Mouse (Mus musculus) embryo, embryonic 11.5 days (tissue): ENCODE results near the gene Nceh1.
"Not testable (repeated sequence)": the region's sequence is repeated elsewhere in the genome, so short reads cannot be mapped to it uniquely, and the experiment has no call there.

ENCODE experiments used
- DNase-seq: peaks from one replicate; pipeline ENCODE4 v3.0.0-alpha.2; 2012; ENCODE audit warnings: low read depth, low spot score

Gene Nceh1

DNA sequence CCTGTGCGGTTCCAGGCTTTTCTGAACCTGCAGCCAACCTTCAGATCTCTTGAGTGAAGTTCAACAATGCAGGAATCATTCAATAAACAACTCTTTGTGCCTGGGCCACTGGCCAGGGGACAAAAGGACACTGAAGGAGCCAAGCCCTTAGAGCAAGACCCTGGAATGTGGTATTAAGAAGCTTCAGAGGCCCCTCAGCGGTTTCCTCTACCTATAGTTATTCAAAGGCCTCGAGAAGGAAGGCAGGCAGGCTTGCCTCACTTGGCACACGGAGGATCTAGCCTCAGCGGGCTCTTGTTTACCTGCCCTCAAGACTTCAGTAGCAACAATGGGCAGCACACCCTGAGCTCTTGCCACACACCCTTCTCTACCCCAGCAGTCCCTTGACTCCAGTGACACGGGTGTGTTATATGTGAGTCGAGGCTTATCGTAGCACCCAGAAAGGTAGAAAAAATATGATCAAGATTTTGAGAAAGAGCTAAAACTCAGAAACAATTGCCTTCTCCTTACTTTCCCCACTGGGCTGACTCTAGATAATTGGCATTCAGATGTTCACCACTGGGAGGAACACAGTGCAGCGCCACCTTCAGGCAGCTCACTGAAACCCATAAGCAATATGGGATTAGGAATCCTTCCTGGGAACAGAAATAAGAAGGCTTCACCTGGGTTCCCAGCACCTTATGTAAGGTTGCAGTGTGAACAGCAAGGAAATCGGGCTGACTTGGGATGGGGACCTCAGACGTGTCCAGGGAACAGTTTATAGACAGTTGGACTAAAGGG, 46.0 kb downstream of the Nceh1 start:
- no peak for DNase-seq

GRCm38 (mm10) chr3:27233361-27233760, 50.6 kb downstream of the Nceh1 start:
- DNase-seq, result no peak

DNA sequence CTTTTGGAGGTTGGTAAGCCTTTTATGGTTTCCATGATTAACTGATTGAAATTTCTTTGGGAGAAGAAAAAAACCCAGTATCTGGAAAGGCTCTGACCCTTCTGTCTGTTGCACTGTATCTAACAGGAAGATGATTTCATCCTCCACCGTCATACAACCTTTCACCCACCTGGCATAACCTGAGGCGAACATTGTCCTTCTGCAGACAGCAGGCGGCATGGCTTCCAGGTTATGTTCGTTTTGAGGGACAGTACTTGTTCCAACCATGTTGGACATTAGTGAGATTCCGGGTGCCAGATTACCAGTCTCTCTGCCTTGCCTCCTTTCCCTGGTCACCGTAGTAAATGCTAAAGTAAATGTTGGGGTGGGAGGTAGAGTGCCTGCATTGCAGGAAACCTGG, 51.1 kb downstream of the Nceh1 start:
- no peak for DNase-seq

GRCm38 (mm10) chr3:27234976-27235375, 52.2 kb downstream of the Nceh1 start:
- no peak for DNase-seq

DNA sequence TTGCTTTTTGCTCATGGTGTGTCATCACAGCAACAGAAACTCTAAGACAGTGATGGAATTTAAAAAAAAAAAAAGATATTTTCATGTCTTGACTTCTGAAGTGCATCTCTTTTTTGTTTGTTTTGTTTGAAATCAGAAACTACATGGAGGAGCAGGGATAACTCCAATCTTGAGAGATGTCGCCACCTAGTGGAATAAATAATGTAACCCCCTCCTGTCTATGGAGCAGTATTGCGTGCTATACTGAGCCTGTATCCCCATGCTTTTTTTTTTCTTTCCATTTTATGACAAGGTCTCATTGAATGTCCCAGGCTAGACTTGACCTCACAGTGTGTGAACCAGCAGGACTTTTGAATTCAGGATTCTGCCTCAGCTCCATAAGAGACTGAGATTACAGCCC, 54.5 kb downstream of the Nceh1 start:
- peak; percentile 22 for DNase-seq

GRCm38 (mm10) chr3:27238563-27238962, 55.8 kb downstream of the Nceh1 start:
- DNase-seq, result no peak

DNA sequence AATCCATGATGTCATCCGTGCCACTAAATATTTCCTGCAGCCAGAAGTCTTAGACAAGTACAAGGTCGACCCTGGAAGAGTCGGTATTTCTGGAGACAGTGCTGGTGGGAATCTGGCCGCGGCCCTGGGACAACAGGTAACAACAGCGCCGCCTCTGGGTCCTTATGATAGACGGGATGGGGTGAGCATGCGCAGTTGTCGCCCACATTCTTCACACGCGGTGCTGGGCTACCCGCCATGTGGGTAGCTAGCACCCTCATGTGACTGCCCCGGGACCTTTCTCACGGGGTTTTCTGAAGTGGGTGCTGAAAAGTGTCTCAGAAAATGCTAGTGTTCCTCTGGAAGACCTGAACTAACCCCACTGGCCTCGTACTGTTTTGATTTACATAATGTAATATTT, 56.8 kb downstream of the Nceh1 start:
- DNase-seq, result no peak

DNA sequence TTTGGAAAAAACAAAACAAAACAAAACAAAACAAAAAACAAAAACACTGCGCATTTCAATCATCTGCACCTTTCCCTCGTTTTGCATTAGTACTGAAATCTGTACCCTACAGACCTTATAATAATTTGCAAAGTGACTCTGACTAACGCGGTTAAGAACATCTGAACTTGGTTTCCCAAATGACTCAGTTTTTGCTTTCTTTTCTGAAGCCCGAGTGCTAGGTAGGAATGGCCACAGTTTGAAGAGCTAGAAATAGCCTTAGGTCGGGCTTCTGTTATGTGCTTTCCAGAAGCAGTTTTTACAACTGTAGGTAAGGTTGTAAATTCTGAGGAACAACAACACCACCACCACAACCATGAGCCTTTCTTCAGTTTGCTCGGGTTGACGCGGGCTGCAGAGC, 59.1 kb downstream of the Nceh1 start:
- DNase-seq, result no peak

GRCm38 (mm10) chr3:27246166-27246565, 63.4 kb downstream of the Nceh1 start:
- DNase-seq, result no peak

GRCm38 (mm10) chr3:27247785-27248184, 65.0 kb downstream of the Nceh1 start:
- no peak for DNase-seq

GRCm38 (mm10) chr3:27249030-27249429, 66.3 kb downstream of the Nceh1 start:
- DNase-seq, result no peak

DNA sequence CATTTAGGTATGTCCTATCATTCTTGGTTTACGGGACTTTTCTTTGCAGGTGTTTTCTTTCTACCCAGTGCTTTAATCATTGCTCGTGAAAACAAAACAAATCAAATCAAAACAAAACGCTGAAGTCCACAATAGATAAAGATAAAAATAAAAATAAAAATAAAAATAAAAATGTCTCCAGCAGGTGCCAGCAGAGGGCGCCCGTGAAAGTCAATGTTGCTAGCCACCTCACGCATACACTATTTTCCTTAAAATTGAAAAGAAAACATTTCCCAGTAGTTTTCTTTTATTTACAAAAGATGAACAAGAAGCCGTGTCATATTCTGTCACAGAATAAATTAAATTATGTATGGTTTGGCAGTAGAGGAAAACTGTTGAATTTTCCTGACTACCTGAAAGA, 68.2 kb downstream of the Nceh1 start:
- no peak for DNase-seq

- no peak for DNase-seq
These were observed 75.7 kb downstream of the Nceh1 start for GRCm38 (mm10) chr3:27258461-27258860.

DNA sequence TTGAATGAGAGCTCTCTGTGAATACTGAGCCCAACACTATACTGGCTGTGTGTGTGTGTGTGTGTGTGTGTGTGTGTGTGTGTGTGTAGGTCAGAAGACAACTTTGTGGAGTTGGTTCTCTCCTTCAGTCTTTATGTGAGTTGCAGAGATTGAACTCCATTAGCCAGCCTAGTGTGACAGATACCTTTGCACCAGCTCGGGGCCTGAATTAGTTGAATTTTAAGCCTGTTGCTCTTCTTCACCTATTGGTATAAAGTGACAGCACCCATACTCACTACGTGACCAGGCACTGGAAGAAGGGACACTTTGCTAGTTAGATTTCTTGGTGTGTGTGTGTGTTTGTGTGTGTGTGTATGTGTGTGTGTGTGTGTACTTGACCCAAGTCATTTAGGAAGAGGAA, 77.6 kb downstream of the Nceh1 start:
- DNase-seq, result no peak

DNA sequence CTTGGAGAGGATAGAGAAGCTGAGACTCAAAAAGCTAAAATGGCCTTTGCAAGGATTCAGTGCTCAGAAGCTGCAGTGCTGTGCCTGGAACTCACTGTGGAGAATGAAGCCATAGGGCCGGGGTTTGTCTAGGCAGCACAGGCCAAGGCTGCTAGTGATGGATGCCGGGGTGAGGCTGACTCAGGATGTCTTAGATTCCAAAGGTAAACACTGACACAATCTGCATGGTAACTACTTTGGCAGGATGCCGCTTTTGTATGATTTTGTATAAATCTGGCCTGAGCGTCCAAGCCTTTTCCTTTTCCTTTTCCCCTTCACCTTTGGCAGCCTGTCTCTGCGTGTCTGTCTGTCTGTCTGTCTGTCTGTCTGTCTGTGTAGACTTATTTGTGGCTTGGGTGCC, 84.6 kb downstream of the Nceh1 start:
- no peak for DNase-seq

DNA sequence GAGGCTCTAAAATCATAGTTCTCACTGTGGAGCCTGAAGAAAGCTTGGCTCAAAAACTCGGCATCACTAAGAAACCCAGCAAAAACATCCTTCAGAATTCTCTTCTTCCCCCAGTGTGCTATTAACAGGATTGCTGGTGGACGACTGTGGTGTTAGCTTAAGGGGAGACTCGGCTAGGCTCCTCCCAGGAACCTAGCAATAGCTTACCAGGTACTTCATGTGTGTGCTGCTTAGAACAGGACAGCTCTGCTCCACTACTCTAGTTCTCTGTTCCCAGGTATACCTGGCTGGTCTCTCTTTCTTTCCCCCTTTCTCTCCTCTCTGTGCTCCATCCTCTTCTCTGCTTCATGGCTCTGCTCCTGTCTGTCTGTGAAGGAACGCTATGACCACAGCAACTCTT, 85.1 kb downstream of the Nceh1 start:
- no peak for DNase-seq

DNA sequence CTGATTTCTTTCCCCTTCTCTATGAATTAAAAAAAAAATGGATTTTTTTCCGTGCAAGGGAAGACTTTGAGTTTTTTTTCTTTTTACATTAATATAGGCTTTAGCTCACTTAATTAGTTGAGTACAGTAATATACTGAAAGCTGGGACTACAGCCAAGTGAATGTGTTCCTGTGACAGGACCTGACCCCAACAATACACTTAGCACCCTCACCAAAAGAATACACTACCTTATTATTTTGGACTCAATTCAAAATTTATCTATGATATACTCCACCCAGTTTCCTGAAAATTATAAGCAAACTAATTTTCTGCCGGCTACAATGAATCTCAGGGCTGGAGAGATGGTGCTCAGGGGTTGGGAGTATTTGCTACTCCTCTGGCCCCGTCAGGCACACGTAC, 86.4 kb downstream of the Nceh1 start:
- no peak for DNase-seq

GRCm38 (mm10) chr3:27270160-27270962, 87.6 kb downstream of the Nceh1 start:
- DNase-seq, result no peak

- DNase-seq, result no peak
These were observed 90.4 kb downstream of the Nceh1 start for GRCm38 (mm10) chr3:27272926-27273745.

GRCm38 (mm10) chr3:27279286-27279925, 96.6 kb downstream of the Nceh1 start:
- DNase-seq, result not testable (repeated sequence)

- no peak for DNase-seq
These were observed 97.5 kb downstream of the Nceh1 start for GRCm38 (mm10) chr3:27280280-27280749.
